17 mouse cellular contexts compared by ENCODE assay signal in the genomic region with DNA sequence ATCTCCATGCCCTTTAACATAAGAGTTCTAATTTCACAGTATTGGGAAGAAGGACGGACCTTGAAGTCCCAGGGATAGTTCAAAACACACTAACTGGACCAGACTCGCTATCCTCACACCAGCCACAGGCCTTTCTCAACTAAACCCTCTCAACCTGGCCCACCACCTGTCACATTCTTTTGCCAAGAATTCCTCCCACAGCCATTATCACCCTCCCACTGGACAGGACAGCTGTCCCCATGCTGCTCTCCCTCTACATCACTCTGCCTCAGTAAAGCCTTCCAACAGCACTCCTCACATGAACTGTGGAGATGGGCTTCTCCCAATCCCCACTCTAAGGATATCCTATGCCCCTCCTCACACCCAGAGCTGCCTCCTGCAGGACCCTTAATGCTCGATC. TPM values are rescaled to one million over a fixed set of nuclear protein-coding genes. Genes with fewer than 3 reads are reported as not detected.
DNase-seq lines count a peak whose midpoint lies in the region; ATAC-seq and TF ChIP-seq lines count a peak whose summit lies in the region.
"Had no signal": no experiment of that assay in that cellular context is flagged by ENCODE, and none has a peak within 500 bp of the region (broad histone marks: within the 10 kb centered on the region; RNA-seq: fewer than 3 reads in every experiment).

No protein-coding gene starts in this region.

- DNase-seq in forebrain, embryonic 11.5 days (ENCODE audit: low spot score), result no peak
- no peak for DNase-seq in midbrain, embryonic 11.5 days (ENCODE audit: low spot score, missing footprints)
- peak; percentile 85 to 86 for DNase-seq in cerebellum, postnatal 36 days
- peak; percentile 73 for DNase-seq in midbrain, postnatal 0 days (ENCODE audit: low spot score)
- no peak for DNase-seq in thymus, adult 2 months
- DNase-seq in kidney, adult 2 months, result no peak
- DNase-seq: heart, postnatal 36 days; kidney, adult 9 months; right cerebral cortex, postnatal 25 days had no signal

- ATAC-seq in forebrain, embryonic 12.5 days (ENCODE audit: low FRiP score), result no peak
- ATAC-seq in forebrain, embryonic 11.5 days (replicated peaks; ENCODE audit: low FRiP score), result no peak
- ATAC-seq in midbrain, embryonic 12.5 days (ENCODE audit: low FRiP score, low read depth), result no peak
- ATAC-seq in midbrain, embryonic 11.5 days (ENCODE audit: low FRiP score), result no peak
- no peak for ATAC-seq in midbrain, postnatal 0 days (ENCODE audit: low FRiP score)

- H3K27me3 ChIP-seq in forebrain, embryonic 12.5 days, result no peaks in the 10 kb centered on the region
- H3K27me3 ChIP-seq in forebrain, embryonic 11.5 days (ENCODE audit: control insufficient read depth, insufficient read depth, low read length), result no peaks in the 10 kb centered on the region
- H3K27me3 ChIP-seq in midbrain, embryonic 12.5 days, result no peaks in the 10 kb centered on the region
- H3K27me3 ChIP-seq in midbrain, embryonic 11.5 days (ENCODE audit: control insufficient read depth, insufficient read depth, low read length), result no peaks in the 10 kb centered on the region
- no peaks in the 10 kb centered on the region for H3K27me3 ChIP-seq in midbrain, postnatal 0 days (ENCODE audit: insufficient read depth, low read length)
- H3K27me3 ChIP-seq in thymus, adult 2 months (ENCODE audit: control insufficient read depth, insufficient read depth, low read length), result no peaks in the 10 kb centered on the region
- H3K27me3 ChIP-seq in kidney, adult 2 months (replicated peaks; ENCODE audit: control insufficient read depth, insufficient read depth, low read length), result no peaks in the 10 kb centered on the region
- H3K27me3 ChIP-seq: neural tube, embryonic 13.5 days; stomach, embryonic 15.5 days had no signal

- peaks cover 37% of the 10 kb centered on the region for H3K36me3 ChIP-seq in forebrain, embryonic 12.5 days (replicated peaks)
- peaks cover 12% of the 10 kb centered on the region; the same call in 1 of the 2 replicates for H3K36me3 ChIP-seq in forebrain, embryonic 11.5 days (ENCODE audit: control insufficient read depth, insufficient read depth, low read length)
- peaks cover 34% of the 10 kb centered on the region for H3K36me3 ChIP-seq in midbrain, embryonic 12.5 days
- H3K36me3 ChIP-seq in midbrain, embryonic 11.5 days (ENCODE audit: control insufficient read depth, insufficient read depth, low read length), result peaks cover 13% of the 10 kb centered on the region
- no peaks in the 10 kb centered on the region for H3K36me3 ChIP-seq in midbrain, postnatal 0 days (ENCODE audit: insufficient read depth, low read length)
- H3K36me3 ChIP-seq in thymus, adult 2 months (ENCODE audit: control insufficient read depth, insufficient read depth, low read length), result no peaks in the 10 kb centered on the region
- H3K36me3 ChIP-seq in kidney, adult 2 months (ENCODE audit: control insufficient read depth, insufficient read depth, low read length), result no peaks in the 10 kb centered on the region
- H3K36me3 ChIP-seq: neural tube, embryonic 13.5 days had no signal

- no peak for TF ChIP-seq CTCF in midbrain, postnatal 0 days (IDR thresholded peaks at IDR 0.05)
- TF ChIP-seq CTCF in thymus, adult 2 months (IDR thresholded peaks at IDR 0.05; ENCODE audit: borderline replicate concordance, control insufficient read depth, extremely low read depth, insufficient read depth, low read length, poor library complexity), result no peak
- no peak for TF ChIP-seq CTCF in kidney, adult 2 months (conservative IDR thresholded peaks at IDR 0.05; ENCODE audit: insufficient read depth, insufficient read length, low read depth, low read length)

- H3K27ac ChIP-seq in forebrain, embryonic 12.5 days, result peak overlapping the region; percentile 46
- no peak overlapping the region for H3K27ac ChIP-seq in forebrain, embryonic 11.5 days (ENCODE audit: low read depth, low read length)
- H3K27ac ChIP-seq in midbrain, embryonic 12.5 days (replicated peaks), result peak overlapping the region; percentile 58; the same call in 1 of the 2 replicates
- no peak overlapping the region for H3K27ac ChIP-seq in midbrain, embryonic 11.5 days (ENCODE audit: low read depth, low read length)
- H3K27ac ChIP-seq in midbrain, postnatal 0 days (ENCODE audit: low read depth, low read length), result no peak overlapping the region
- H3K27ac ChIP-seq in thymus, adult 2 months (ENCODE audit: control insufficient read depth, insufficient read depth, low read length), result no peak overlapping the region
- no peak overlapping the region for H3K27ac ChIP-seq in kidney, adult 2 months (ENCODE audit: insufficient read depth, low read depth, low read length)
- H3K27ac ChIP-seq: liver, embryonic 14.5 days; stomach, embryonic 15.5 days had no signal

- peaks cover 53% of the 10 kb centered on the region for H3K4me1 ChIP-seq in forebrain, embryonic 12.5 days
- peaks cover 18% of the 10 kb centered on the region for H3K4me1 ChIP-seq in forebrain, embryonic 11.5 days (replicated peaks; ENCODE audit: control insufficient read depth, insufficient read depth, low read length)
- peaks cover 44% of the 10 kb centered on the region for H3K4me1 ChIP-seq in midbrain, embryonic 12.5 days
- peaks cover 31% of the 10 kb centered on the region for H3K4me1 ChIP-seq in midbrain, embryonic 11.5 days (ENCODE audit: control insufficient read depth, insufficient read depth, low read length)
- H3K4me1 ChIP-seq in midbrain, postnatal 0 days (ENCODE audit: insufficient read depth, low read length), result 0 out of 2 replicates have a peak, but pooled peaks cover 5% of the 10 kb centered on the region
- peaks cover 18% of the 10 kb centered on the region for H3K4me1 ChIP-seq in thymus, adult 2 months (replicated peaks; ENCODE audit: control insufficient read depth, insufficient read depth, low read length)
- no peaks in the 10 kb centered on the region; the same call in 1 of the 2 replicates for H3K4me1 ChIP-seq in kidney, adult 2 months (ENCODE audit: control insufficient read depth, insufficient read depth, low read length)

- no peak overlapping the region for H3K4me2 ChIP-seq in forebrain, embryonic 12.5 days
- H3K4me2 ChIP-seq in forebrain, embryonic 11.5 days (ENCODE audit: low read depth, low read length, severe bottlenecking), result no peak overlapping the region
- H3K4me2 ChIP-seq in midbrain, embryonic 12.5 days (replicated peaks), result peak overlapping the region; percentile 80; the same call in 1 of the 2 replicates
- no peak overlapping the region for H3K4me2 ChIP-seq in midbrain, embryonic 11.5 days
- H3K4me2 ChIP-seq in midbrain, postnatal 0 days (ENCODE audit: low read depth, low read length, poor library complexity, severe bottlenecking), result no peak overlapping the region
- H3K4me2 ChIP-seq: neural tube, embryonic 13.5 days; stomach, embryonic 15.5 days had no signal

- H3K9ac ChIP-seq in forebrain, embryonic 12.5 days, result 0 out of 2 replicates have a peak overlapping the region, but pooled peaks have one; percentile 17
- H3K9ac ChIP-seq in forebrain, embryonic 11.5 days (ENCODE audit: low read length), result no peak overlapping the region
- 0 out of 2 replicates have a peak overlapping the region, but pooled peaks have one; percentile 2 for H3K9ac ChIP-seq in midbrain, embryonic 12.5 days (replicated peaks)
- no peak overlapping the region for H3K9ac ChIP-seq in midbrain, embryonic 11.5 days (ENCODE audit: low read length)
- H3K9ac ChIP-seq in midbrain, postnatal 0 days (replicated peaks; ENCODE audit: low read length, poor library complexity, severe bottlenecking), result 0 out of 2 replicates have a peak overlapping the region, but pooled peaks have one; percentile 29
- H3K9ac ChIP-seq: liver, embryonic 14.5 days; stomach, embryonic 15.5 days had no signal

- no peak overlapping the region for H3K4me3 ChIP-seq in forebrain, embryonic 12.5 days (replicated peaks)
- H3K4me3 ChIP-seq in forebrain, embryonic 11.5 days (ENCODE audit: low read depth, low read length), result no peak overlapping the region
- no peak overlapping the region for H3K4me3 ChIP-seq in midbrain, embryonic 12.5 days
- H3K4me3 ChIP-seq in midbrain, embryonic 11.5 days (ENCODE audit: low read depth, low read length), result no peak overlapping the region
- no peak overlapping the region for H3K4me3 ChIP-seq in midbrain, postnatal 0 days (ENCODE audit: low read depth, low read length)
- no peak overlapping the region for H3K4me3 ChIP-seq in thymus, adult 2 months (ENCODE audit: control insufficient read depth, insufficient read depth, low read length)
- H3K4me3 ChIP-seq in kidney, adult 2 months (ENCODE audit: insufficient read depth, low read depth, low read length), result no peak overlapping the region
- H3K4me3 ChIP-seq: neural tube, embryonic 13.5 days; stomach, embryonic 15.5 days had no signal

- no peaks in the 10 kb centered on the region for H3K9me3 ChIP-seq in forebrain, embryonic 12.5 days
- no peaks in the 10 kb centered on the region for H3K9me3 ChIP-seq in forebrain, embryonic 11.5 days (ENCODE audit: control insufficient read depth, low read length)
- H3K9me3 ChIP-seq in midbrain, embryonic 12.5 days, result no peaks in the 10 kb centered on the region
- no peaks in the 10 kb centered on the region for H3K9me3 ChIP-seq in midbrain, embryonic 11.5 days (ENCODE audit: control insufficient read depth, low read length)
- H3K9me3 ChIP-seq in midbrain, postnatal 0 days (ENCODE audit: low read length), result no peaks in the 10 kb centered on the region
- H3K9me3 ChIP-seq: G1E; neural tube, embryonic 13.5 days; stomach, embryonic 15.5 days had no signal

- 78% methylated on average over 3 of the region's 3 CpGs for WGBS in forebrain, embryonic 12.5 days
- 81% methylated on average over 3 of the region's 3 CpGs for WGBS in forebrain, embryonic 11.5 days
- 70% methylated on average over 3 of the region's 3 CpGs for WGBS in midbrain, embryonic 12.5 days
- WGBS in midbrain, embryonic 11.5 days, result 73% methylated on average over 3 of the region's 3 CpGs
- 71% methylated on average over 3 of the region's 3 CpGs for WGBS in midbrain, postnatal 0 days
- 96% methylated on average over 3 of the region's 3 CpGs for WGBS in thymus, adult 2 months
- 95% methylated on average over 3 of the region's 3 CpGs for WGBS in kidney, adult 2 months

- TF ChIP-seq POLR2A in thymus, adult 2 months (IDR thresholded peaks at IDR 0.05; ENCODE audit: control insufficient read depth, extremely low read depth, insufficient read depth, low read length, poor library complexity), result no peak
- no peak for TF ChIP-seq POLR2A in kidney, adult 2 months (IDR thresholded peaks at IDR 0.05; ENCODE audit: low read depth, low read length)

RNA-seq across cellular contexts. Expression of gene E2f1, which starts 4.1 kb away (rescaled TPM):
- 29.8 and 33.3 TPM in 2 replicates for polyA plus RNA-seq in forebrain, embryonic 12.5 days (2016; fragmentation: Nextera tagmentation; extraction: Ambion mirVana)
- 17.6 and 18.6 TPM in 2 replicates for polyA plus RNA-seq in forebrain, embryonic 11.5 days (2014; fragmentation: Nextera tagmentation; extraction: Ambion mirVana)
- polyA plus RNA-seq in midbrain, embryonic 12.5 days (2016; fragmentation: Nextera tagmentation; extraction: Ambion mirVana), result 36.0 and 41.1 TPM in 2 replicates
- polyA plus RNA-seq in midbrain, embryonic 11.5 days (2014; fragmentation: Nextera tagmentation; extraction: Ambion mirVana), result 14.5 and 15.3 TPM in 2 replicates
- total RNA-seq in midbrain, postnatal 0 days (2014; rRNA removed), result 2.0 and 2.3 TPM in 2 replicates
- 2.1 and 2.3 TPM in 2 replicates for polyA plus RNA-seq in midbrain, postnatal 0 days (2015; fragmentation: Nextera tagmentation; extraction: Ambion mirVana)
- polyA plus RNA-seq in thymus, adult 2 months (2012; rRNA removed), result 34.0 and 50.3 TPM in 2 replicates
- polyA plus RNA-seq in kidney, adult 2 months (2012; rRNA removed), result 3.6 and 4.1 TPM in 2 replicates

RNA-seq across cellular contexts. Expression of gene Necab3, which starts 6.9 kb away (rescaled TPM):
- polyA plus RNA-seq in forebrain, embryonic 12.5 days (2016; fragmentation: Nextera tagmentation; extraction: Ambion mirVana), result 8.7 and 11.0 TPM in 2 replicates
- 5.5 and 7.6 TPM in 2 replicates for polyA plus RNA-seq in forebrain, embryonic 11.5 days (2014; fragmentation: Nextera tagmentation; extraction: Ambion mirVana)
- 11.9 and 12.3 TPM in 2 replicates for polyA plus RNA-seq in midbrain, embryonic 12.5 days (2016; fragmentation: Nextera tagmentation; extraction: Ambion mirVana)
- polyA plus RNA-seq in midbrain, embryonic 11.5 days (2014; fragmentation: Nextera tagmentation; extraction: Ambion mirVana), result 6.1 and 6.9 TPM in 2 replicates
- 23.3 and 27.7 TPM in 2 replicates for total RNA-seq in midbrain, postnatal 0 days (2014; rRNA removed)
- polyA plus RNA-seq in midbrain, postnatal 0 days (2015; fragmentation: Nextera tagmentation; extraction: Ambion mirVana), result 18.1 and 18.9 TPM in 2 replicates
- polyA plus RNA-seq in thymus, adult 2 months (2012; rRNA removed), result 14.8 and 15.7 TPM in 2 replicates
- polyA plus RNA-seq in kidney, adult 2 months (2012; rRNA removed), result 1.5 and 1.8 TPM in 2 replicates

RNA-seq across cellular contexts. Expression of gene Actl10, which starts 14.0 kb away (rescaled TPM):
- polyA plus RNA-seq in forebrain, embryonic 12.5 days (2016; fragmentation: Nextera tagmentation; extraction: Ambion mirVana), result 0.66 and 0.86 TPM in 2 replicates
- 0.41 and 0.77 TPM in 2 replicates for polyA plus RNA-seq in forebrain, embryonic 11.5 days (2014; fragmentation: Nextera tagmentation; extraction: Ambion mirVana)
- 0.60 and 1.1 TPM in 2 replicates for polyA plus RNA-seq in midbrain, embryonic 12.5 days (2016; fragmentation: Nextera tagmentation; extraction: Ambion mirVana)
- not detected in 2 replicates for polyA plus RNA-seq in midbrain, embryonic 11.5 days (2014; fragmentation: Nextera tagmentation; extraction: Ambion mirVana)
- not detected in 2 replicates for total RNA-seq in midbrain, postnatal 0 days (2014; rRNA removed)
- 0.11 and 0.16 TPM in 2 replicates for polyA plus RNA-seq in midbrain, postnatal 0 days (2015; fragmentation: Nextera tagmentation; extraction: Ambion mirVana)
- 0.11 and 0.47 TPM in 2 replicates for polyA plus RNA-seq in thymus, adult 2 months (2012; rRNA removed)
- polyA plus RNA-seq in kidney, adult 2 months (2012; rRNA removed), result 0.05 TPM in 1 of 2 replicates, not detected in the other
- total RNA-seq: heart, postnatal 36 days; layer of hippocampus, postnatal 10 days had no signal
- polyA plus RNA-seq: embryonic facial prominence, embryonic 11.5 days; G1E; liver, embryonic 14.5 days had no signal

RNA-seq across cellular contexts. Expression of gene 1700003F12Rik, which starts 18.7 kb away (rescaled TPM):
- polyA plus RNA-seq in forebrain, embryonic 12.5 days (2016; fragmentation: Nextera tagmentation; extraction: Ambion mirVana), result 2.3 and 2.5 TPM in 2 replicates
- polyA plus RNA-seq in forebrain, embryonic 11.5 days (2014; fragmentation: Nextera tagmentation; extraction: Ambion mirVana), result 2.3 and 4.5 TPM in 2 replicates
- 2.2 and 3.3 TPM in 2 replicates for polyA plus RNA-seq in midbrain, embryonic 12.5 days (2016; fragmentation: Nextera tagmentation; extraction: Ambion mirVana)
- polyA plus RNA-seq in midbrain, embryonic 11.5 days (2014; fragmentation: Nextera tagmentation; extraction: Ambion mirVana), result 2.4 and 2.6 TPM in 2 replicates
- 1.6 and 2.5 TPM in 2 replicates for total RNA-seq in midbrain, postnatal 0 days (2014; rRNA removed)
- 4.0 and 5.3 TPM in 2 replicates for polyA plus RNA-seq in midbrain, postnatal 0 days (2015; fragmentation: Nextera tagmentation; extraction: Ambion mirVana)
- polyA plus RNA-seq in thymus, adult 2 months (2012; rRNA removed), result 2.0 and 3.3 TPM in 2 replicates
- polyA plus RNA-seq in kidney, adult 2 months (2012; rRNA removed), result 0.29 and 0.52 TPM in 2 replicates
- total RNA-seq: G1E; heart, postnatal 36 days had no signal
- polyA plus RNA-seq: G1E had no signal

RNA-seq across cellular contexts. Expression of gene Pxmp4, which starts 37.9 kb away (rescaled TPM):
- 10.4 and 11.2 TPM in 2 replicates for polyA plus RNA-seq in forebrain, embryonic 12.5 days (2016; fragmentation: Nextera tagmentation; extraction: Ambion mirVana)
- polyA plus RNA-seq in forebrain, embryonic 11.5 days (2014; fragmentation: Nextera tagmentation; extraction: Ambion mirVana), result 10.0 and 10.6 TPM in 2 replicates
- polyA plus RNA-seq in midbrain, embryonic 12.5 days (2016; fragmentation: Nextera tagmentation; extraction: Ambion mirVana), result 9.4 and 13.8 TPM in 2 replicates
- polyA plus RNA-seq in midbrain, embryonic 11.5 days (2014; fragmentation: Nextera tagmentation; extraction: Ambion mirVana), result 12.3 and 14.1 TPM in 2 replicates
- total RNA-seq in midbrain, postnatal 0 days (2014; rRNA removed), result 16.1 and 21.6 TPM in 2 replicates
- polyA plus RNA-seq in midbrain, postnatal 0 days (2015; fragmentation: Nextera tagmentation; extraction: Ambion mirVana), result 17.8 and 21.1 TPM in 2 replicates
- 70.7 and 71.7 TPM in 2 replicates for polyA plus RNA-seq in thymus, adult 2 months (2012; rRNA removed)
- 118 and 138 TPM in 2 replicates for polyA plus RNA-seq in kidney, adult 2 months (2012; rRNA removed)

Comparison
In these comparisons a context has a peak if more than half of its experiments do, and no peak if none do; other contexts are left out.
1. H3K27ac ChIP-seq: peak in forebrain, embryonic 12.5 days (single experiment) and midbrain, embryonic 12.5 days (single experiment); none in forebrain, embryonic 11.5 days (single experiment), midbrain, embryonic 11.5 days (single experiment), midbrain, postnatal 0 days (single experiment), thymus, adult 2 months (single experiment) and kidney, adult 2 months (single experiment).
2. H3K9ac ChIP-seq: peak in forebrain, embryonic 12.5 days (single experiment), midbrain, embryonic 12.5 days (single experiment) and midbrain, postnatal 0 days (single experiment); none in forebrain, embryonic 11.5 days (single experiment) and midbrain, embryonic 11.5 days (single experiment).
3. DNase-seq: peak in cerebellum, postnatal 36 days (2 of 2) and midbrain, postnatal 0 days (single experiment); none in forebrain, embryonic 11.5 days (single experiment), midbrain, embryonic 11.5 days (single experiment), thymus, adult 2 months (single experiment) and kidney, adult 2 months (single experiment).